Mouse (Mus musculus): ENCODE results near the gene Opcml.

DNA sequence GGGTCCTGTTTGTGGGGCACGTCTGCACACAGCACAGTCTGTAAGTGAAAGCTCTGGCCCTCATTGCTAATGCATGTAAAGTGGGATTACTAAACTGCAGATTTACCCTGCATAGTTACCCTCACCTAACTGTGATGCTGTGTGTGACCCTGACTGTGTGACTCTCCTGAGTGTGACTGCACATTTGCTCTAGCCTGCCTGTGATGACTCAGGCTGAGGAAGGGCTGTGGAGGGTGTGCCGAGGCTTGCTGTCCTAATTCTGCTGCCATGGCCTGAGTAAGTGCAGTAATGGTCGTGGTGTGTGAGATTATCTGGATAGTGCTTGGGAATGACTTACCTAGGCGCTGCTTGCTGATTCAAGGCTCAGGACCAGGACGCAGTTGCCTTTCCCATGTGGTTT lies 52.2 kb downstream of the Opcml start:
- TF ChIP-seq CTCF (IDR thresholded peaks at IDR 0.05; ENCODE audit: borderline replicate concordance, insufficient read depth, low read depth, low read length) (no peak), POLR2A (IDR thresholded peaks at IDR 0.05; ENCODE audit: borderline replicate concordance, insufficient read depth, low read length) (no peak)

Data from cerebellum, adult 2 months (tissue).